In genomic region chr8:9771606-9772518, GRCm38 (mm10) we compare ENCODE assay signal across 8 mouse cellular contexts. TPM values are rescaled to one million over a fixed set of nuclear protein-coding genes. Genes with fewer than 3 reads are reported as not detected.
DNase-seq lines count a peak whose midpoint lies in the region; ATAC-seq lines count a peak whose summit lies in the region.

No protein-coding gene starts in this region.

- H3K4me3 ChIP-seq in forebrain, embryonic 15.5 days, result peak overlapping the region; percentile 79
- H3K4me3 ChIP-seq in midbrain, embryonic 15.5 days, result peak overlapping the region; percentile 73

- peak overlapping the region; percentile 66 for H3K9ac ChIP-seq in forebrain, embryonic 15.5 days (replicated peaks)
- peak overlapping the region; percentile 83 for H3K9ac ChIP-seq in midbrain, embryonic 15.5 days

- no peaks in the 10 kb centered on the region for H3K36me3 ChIP-seq in forebrain, embryonic 15.5 days
- no peaks in the 10 kb centered on the region for H3K36me3 ChIP-seq in midbrain, embryonic 15.5 days (replicated peaks)

- H3K27me3 ChIP-seq in forebrain, embryonic 15.5 days, result no peaks in the 10 kb centered on the region
- no peaks in the 10 kb centered on the region for H3K27me3 ChIP-seq in midbrain, embryonic 15.5 days (replicated peaks)

- peak; percentile 62 for ATAC-seq in forebrain, embryonic 15.5 days (replicated peaks)
- peak; percentile 68 for ATAC-seq in midbrain, embryonic 15.5 days (replicated peaks)

- peak overlapping the region; percentile 84 for H3K27ac ChIP-seq in forebrain, embryonic 15.5 days (replicated peaks)
- peak overlapping the region; percentile 94 for H3K27ac ChIP-seq in midbrain, embryonic 15.5 days

- 1% methylated on average over 53 of the region's 55 CpGs for WGBS in forebrain, embryonic 15.5 days
- under 1% methylated on average over 55 of the region's 55 CpGs for WGBS in midbrain, embryonic 15.5 days

- peaks cover 22% of the 10 kb centered on the region for H3K4me1 ChIP-seq in forebrain, embryonic 15.5 days
- H3K4me1 ChIP-seq in midbrain, embryonic 15.5 days, result peaks cover 18% of the 10 kb centered on the region

- H3K4me2 ChIP-seq in forebrain, embryonic 15.5 days (replicated peaks), result peak overlapping the region; percentile 89
- H3K4me2 ChIP-seq in midbrain, embryonic 15.5 days, result peak overlapping the region; percentile 95

- H3K9me3 ChIP-seq in forebrain, embryonic 15.5 days, result no peaks in the 10 kb centered on the region
- no peaks in the 10 kb centered on the region for H3K9me3 ChIP-seq in midbrain, embryonic 15.5 days

- DNase-seq in adrenal gland, postnatal 14 days, result peak; percentile 28
- no peak for DNase-seq in adrenal gland, adult 8-10 months
- DNase-seq in cerebellum, adult 11 months, result peak; percentile 53
- peak; percentile 46 to 56 for DNase-seq in layer of hippocampus, postnatal 25 days (ENCODE audit: extremely low spot score in 1 of 2, low spot score in 1 of 2)
- DNase-seq in thymus, postnatal 14 days, result no peak
- no peak for DNase-seq in MN1 (ENCODE audit: low spot score)

RNA-seq across cellular contexts. Expression of gene Fam155a, which starts 0.9 kb away (rescaled TPM):
- 7.4 and 9.3 TPM in 2 replicates for total RNA-seq in adrenal gland, postnatal 14 days (2021)
- 10 to 100 TPM in 2 of 4 experiments, 1 to 10 TPM in 2; 8.3 to 13.6 (median 10.9) TPM for total RNA-seq in adrenal gland, adult 8-10 months (2022)
- 17.1 and 18.9 TPM in 2 replicates for polyA plus RNA-seq in forebrain, embryonic 15.5 days (2015; fragmentation: Nextera tagmentation; extraction: Ambion mirVana)
- total RNA-seq in layer of hippocampus, postnatal 25 days (2021), result 100 to 1,000 TPM; 110 to 121 TPM
- 32.8 and 34.1 TPM in 2 replicates for polyA plus RNA-seq in midbrain, embryonic 15.5 days (2015; fragmentation: Nextera tagmentation; extraction: Ambion mirVana)

Comparison
In these comparisons a context has a peak if more than half of its experiments do, and no peak if none do; other contexts are left out.
1. DNase-seq: peak in adrenal gland, postnatal 14 days (single experiment), cerebellum, adult 11 months (single experiment) and layer of hippocampus, postnatal 25 days (2 of 2); none in adrenal gland, adult 8-10 months (single experiment), thymus, postnatal 14 days (single experiment) and MN1 (single experiment).
2. RNA of gene Fam155a, which starts 0.9 kb away (total RNA-seq): 110 to 121 TPM in layer of hippocampus, postnatal 25 days; 8.3 to 13.6 TPM in adrenal gland, adult 8-10 months and 7.4 to 9.3 TPM in adrenal gland, postnatal 14 days; every median in the first group is over 4 times any median in the second.